Mouse (Mus musculus) erythroblast, embryonic 14.5 days (primary cell): Measurements from ENCODE around the gene Olfr1324.
"Not testable (repeated sequence)": the region's sequence is repeated elsewhere in the genome, so short reads cannot be mapped to it uniquely, and the experiment has no call there.

Experiments
- GATA1 ChIP-seq: IDR thresholded peaks from 2 replicates; pipeline ENCODE4 v1.6.1; 2012; ENCODE audit warnings: low read length, inconsistent platforms, mixed read lengths
- TAL1 ChIP-seq: IDR thresholded peaks from 3 replicates; pipeline ENCODE4 v1.6.1; 2012; ENCODE audit warnings: low read length, inconsistent platforms, mixed read lengths

- TF ChIP-seq GATA1, TAL1: not testable (repeated sequence)
These were observed 42.0 kb upstream of the Olfr1324 start for GRCm38 (mm10) chrX:50470341-50470740.
